Mouse (Mus musculus): ENCODE measurements at regions not wholly inside any gene's neighbourhood (a gene's known extent, or its start where the extent isn't known, plus 50 kb on each side); places are given as distances from the start of the nearest gene placed in this dataset.

DNA sequence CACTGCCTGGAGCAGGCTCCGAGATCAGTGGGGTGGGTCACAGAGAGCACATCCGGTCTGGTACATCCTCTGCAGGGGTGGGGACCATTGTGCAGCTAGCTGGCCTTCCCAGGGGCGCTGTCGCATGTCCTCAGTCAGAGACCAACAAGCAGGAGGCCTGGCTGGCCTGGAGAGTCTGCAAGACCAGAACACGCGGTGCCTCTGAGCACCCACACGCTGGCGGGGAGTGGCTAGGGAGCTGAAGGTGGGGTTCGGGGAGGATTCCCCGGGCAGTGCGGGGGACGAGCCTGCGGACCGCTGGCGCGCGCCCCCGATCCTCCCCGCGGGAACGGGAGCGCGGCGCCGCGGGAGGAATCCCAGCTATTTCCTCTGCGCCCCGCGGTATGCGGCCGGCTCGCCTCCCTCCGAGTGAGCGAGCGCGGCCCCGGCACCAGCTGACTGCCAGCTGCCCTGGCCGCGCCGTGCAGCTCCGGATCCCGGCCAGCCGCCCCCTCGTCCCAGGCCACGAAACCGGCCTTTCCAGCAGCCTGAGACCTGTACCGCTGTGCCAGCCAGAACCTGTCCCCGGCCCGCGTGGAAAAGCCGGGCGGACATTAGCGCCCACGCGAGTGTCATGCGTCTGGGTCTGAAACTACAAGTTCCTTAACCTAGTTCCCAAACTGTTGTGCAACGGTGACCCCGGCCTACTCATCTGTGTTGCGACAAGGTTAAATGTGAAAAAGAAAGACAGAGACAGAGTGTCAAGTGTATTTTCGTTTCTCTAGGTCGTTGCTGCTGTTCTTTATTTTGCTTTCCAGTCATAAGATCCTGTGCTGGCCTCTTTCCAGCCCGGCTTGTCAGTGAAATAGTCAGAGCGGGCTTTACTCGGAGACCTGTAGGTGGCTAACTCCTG is 61.2 kb downstream of the Pkdcc start:
- WGBS: 2% methylated on average over 64 of the region's 64 CpGs
- peak; percentile 82 for ATAC-seq (ENCODE audit: insufficient number of reproducible peaks, low FRiP score, low TSS enrichment, low read depth)

DNA sequence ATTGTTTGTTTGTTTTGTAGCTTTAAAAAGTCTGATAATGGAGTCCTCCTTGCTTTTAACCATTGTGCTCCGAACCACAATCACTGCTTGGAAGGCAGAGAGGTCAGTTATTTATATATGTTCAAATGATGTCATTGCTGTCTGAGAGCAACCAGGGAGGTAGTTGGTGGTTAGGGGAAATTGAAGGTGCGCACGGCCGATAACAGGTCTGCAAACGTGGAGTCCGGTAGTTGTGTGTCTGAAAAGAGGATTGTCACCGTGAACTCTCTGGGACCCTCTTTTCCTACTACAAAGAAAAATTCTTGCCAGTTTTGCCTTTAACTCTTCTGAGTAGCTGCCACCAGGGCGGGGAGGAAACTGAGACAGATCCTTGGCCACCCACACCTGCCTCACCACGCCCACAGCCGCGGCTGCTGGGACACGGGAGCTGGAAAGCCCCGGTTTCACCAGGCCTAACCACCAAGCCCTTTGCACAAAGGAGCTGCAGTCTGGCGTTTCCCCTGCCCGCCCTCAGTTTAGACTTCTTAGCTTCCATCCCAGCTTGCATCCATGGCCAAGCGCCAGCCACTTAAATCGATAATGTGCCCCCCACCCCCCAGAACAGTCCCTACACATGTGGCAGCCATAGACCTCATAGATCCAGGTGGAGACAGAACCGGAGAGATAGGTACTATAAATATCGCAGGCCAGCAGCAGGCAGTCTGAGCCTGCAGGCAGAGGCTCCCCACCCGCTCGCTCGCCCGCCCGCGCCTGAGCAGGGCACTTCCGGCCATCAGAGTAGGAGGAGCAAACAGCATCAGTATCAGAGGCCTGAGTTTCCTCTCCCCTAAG is 62.2 kb downstream of the Pkdcc start:
- Histone ChIP-seq H3K4me1 (peaks cover 35% of the 10 kb centered on the region), H3K4me2 (replicated peaks) (peak overlapping the region; percentile 82), H3K36me3 (no peaks in the 10 kb centered on the region), H3K9me3 (replicated peaks) (no peaks in the 10 kb centered on the region), H3K27me3 (peaks cover 9% of the 10 kb centered on the region; the same call in 1 of the 2 replicates), H3K27ac (replicated peaks) (peak overlapping the region; percentile 76), H3K4me3 (replicated peaks) (peak overlapping the region; percentile 16), H3K9ac (no peak overlapping the region)
- 26% methylated on average over 26 of the region's 26 CpGs for WGBS
- ATAC-seq (ENCODE audit: insufficient number of reproducible peaks, low FRiP score, low TSS enrichment, low read depth): peak; percentile 12; the same call in 1 of the 2 replicates

More for the DNA sequence above, 61.2 kb downstream of the Pkdcc start:
- Histone ChIP-seq H3K27me3 (peaks cover 9% of the 10 kb centered on the region; the same call in 1 of the 2 replicates), H3K4me1 (peaks cover 35% of the 10 kb centered on the region), H3K9me3 (replicated peaks) (no peaks in the 10 kb centered on the region), H3K27ac (replicated peaks) (peak overlapping the region; percentile 76), H3K36me3 (no peaks in the 10 kb centered on the region), H3K9ac (peak overlapping the region; percentile 9), H3K4me2 (replicated peaks) (peak overlapping the region; percentile 82), H3K4me3 (replicated peaks) (peak overlapping the region; percentile 51)

DNA sequence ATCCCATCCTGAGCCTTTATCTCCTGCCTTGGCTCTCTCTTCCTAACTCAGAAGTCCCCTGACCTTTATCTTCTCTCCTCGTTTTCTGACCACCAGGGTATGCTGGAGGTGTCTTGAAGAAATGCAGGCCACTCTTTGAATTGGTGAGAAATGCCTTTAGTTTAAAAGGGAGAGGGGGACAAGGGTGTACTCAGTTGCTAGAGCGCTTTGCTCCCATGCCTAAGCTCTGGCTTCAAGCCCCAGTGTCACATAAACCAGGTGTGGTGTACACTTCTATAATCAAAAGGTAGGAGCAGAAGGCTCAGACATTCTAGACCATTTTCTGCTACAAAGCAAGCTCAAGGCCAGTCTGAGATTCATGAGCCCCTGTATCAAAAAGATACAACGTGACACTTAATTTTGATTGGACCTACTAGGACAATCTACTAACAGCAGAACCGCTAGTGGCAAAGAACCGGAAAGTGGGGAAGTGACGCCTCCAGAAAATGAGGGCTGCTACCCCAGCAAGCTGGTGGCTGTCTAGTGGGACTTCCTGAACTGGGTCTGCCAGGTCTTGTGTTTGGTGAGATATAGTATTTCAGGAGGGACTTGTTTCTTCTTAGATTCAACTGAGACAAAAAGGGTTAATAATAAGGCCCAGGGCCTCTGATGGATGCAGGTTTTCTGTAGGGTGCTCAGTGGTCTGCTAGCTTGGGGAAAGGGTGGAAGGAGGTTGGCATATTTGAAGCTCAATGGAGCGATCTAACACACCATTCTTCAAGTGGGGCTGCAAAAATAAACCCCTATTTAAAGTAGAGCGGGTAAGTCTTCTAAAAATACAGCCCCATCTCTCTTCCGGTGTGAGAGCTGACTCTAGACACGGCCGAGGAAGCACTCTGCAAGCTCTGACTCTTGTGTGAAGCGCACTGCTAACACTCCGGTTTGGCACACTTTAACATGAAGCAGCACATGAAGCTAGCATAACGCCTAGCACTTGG is 63.1 kb downstream of the Pkdcc start:
- Histone ChIP-seq H3K4me3 (replicated peaks) (no peak overlapping the region), H3K27me3 (peaks cover 2% of the 10 kb centered on the region; the same call in 1 of the 2 replicates), H3K9ac (no peak overlapping the region), H3K9me3 (replicated peaks) (no peaks in the 10 kb centered on the region), H3K4me1 (peaks cover 33% of the 10 kb centered on the region), H3K4me2 (replicated peaks) (no peak overlapping the region; the same call in 1 of the 2 replicates), H3K27ac (replicated peaks) (peak overlapping the region; percentile 76; the same call in 1 of the 2 replicates), H3K36me3 (no peaks in the 10 kb centered on the region)
- no peak for ATAC-seq (ENCODE audit: insufficient number of reproducible peaks, low FRiP score, low TSS enrichment, low read depth)
- WGBS: 72% methylated on average over 14 of the region's 14 CpGs

DNA sequence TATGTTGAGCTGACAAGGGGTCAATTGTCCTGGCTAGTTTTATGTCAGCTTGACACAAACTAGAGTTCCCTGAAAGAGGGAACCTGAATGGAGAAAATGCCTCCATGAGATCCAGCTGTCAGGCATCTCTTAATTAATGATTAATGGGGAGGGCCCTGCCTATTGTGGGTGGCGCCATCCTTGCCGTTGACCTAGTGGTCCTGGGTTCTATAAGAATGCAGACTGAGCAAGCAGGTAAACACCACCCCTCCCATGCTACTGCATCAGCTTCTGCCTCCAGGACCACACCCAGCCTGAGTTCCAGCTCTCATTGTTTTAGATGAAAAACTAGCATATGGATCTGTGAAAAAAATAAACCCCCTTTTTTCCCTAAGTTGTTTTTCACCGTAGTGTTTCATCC is 67.4 kb upstream of the Eml4 start:
- Histone ChIP-seq H3K9ac (no peak overlapping the region), H3K27ac (replicated peaks) (no peak overlapping the region), H3K9me3 (replicated peaks) (no peaks in the 10 kb centered on the region), H3K4me3 (replicated peaks) (no peak overlapping the region), H3K4me2 (replicated peaks) (no peak overlapping the region), H3K36me3 (no peaks in the 10 kb centered on the region), H3K4me1 (peaks cover 12% of the 10 kb centered on the region), H3K27me3 (no peaks in the 10 kb centered on the region)
- 73% methylated on average over 3 of the region's 3 CpGs for WGBS
- ATAC-seq (ENCODE audit: insufficient number of reproducible peaks, low FRiP score, low TSS enrichment, low read depth): no peak

DNA sequence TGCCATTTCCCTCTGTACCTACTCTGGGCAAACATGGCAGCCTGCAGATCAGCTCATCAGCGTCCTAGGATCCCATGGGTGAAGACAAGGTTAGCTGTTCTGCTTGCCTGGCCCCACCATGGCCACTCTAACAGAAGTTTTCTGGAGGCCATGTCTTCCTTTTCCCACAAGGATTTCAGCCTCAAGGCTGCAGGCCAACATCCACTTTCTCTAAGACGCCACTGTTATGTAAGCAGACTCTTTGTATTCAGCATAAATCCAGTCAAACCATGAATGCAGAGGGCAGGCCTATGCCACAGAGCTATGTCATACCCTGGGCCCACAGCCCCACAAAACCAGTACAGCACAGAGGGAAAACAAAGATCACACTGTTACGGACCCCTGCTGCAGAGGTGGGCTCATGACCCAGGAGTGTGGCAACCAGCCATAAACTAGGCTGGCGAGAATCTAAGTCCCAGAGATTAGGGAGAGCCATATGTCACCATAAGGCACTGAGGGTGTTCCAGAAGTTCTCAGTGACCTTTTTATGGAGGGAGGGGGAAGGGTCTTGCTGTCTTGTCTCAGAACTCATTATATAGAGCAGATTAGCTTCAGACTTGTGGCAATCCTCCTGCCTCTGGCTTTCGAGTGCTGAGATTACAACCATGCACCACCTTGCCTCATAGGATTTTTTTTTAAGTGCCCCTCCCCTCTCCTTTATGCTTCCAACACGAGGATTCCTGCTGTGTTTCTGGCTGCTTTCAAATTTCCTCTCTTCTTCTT is 63.2 kb upstream of the Eml4 start:
- no peak overlapping the region for H3K27ac ChIP-seq (replicated peaks)
- no peaks in the 10 kb centered on the region for H3K27me3 ChIP-seq
- H3K4me3 ChIP-seq (replicated peaks): no peak overlapping the region
- 45% methylated on average over 6 of the region's 6 CpGs for WGBS
- peaks cover 12% of the 10 kb centered on the region for H3K4me1 ChIP-seq
- H3K4me2 ChIP-seq (replicated peaks): peak overlapping the region; percentile 10; the same call in 1 of the 2 replicates
- no peak overlapping the region for H3K9ac ChIP-seq
- ATAC-seq (ENCODE audit: insufficient number of reproducible peaks, low FRiP score, low TSS enrichment, low read depth): peak; percentile 70; the same call in 1 of the 2 replicates
- no peaks in the 10 kb centered on the region for H3K36me3 ChIP-seq
- no peaks in the 10 kb centered on the region for H3K9me3 ChIP-seq (replicated peaks)

DNA sequence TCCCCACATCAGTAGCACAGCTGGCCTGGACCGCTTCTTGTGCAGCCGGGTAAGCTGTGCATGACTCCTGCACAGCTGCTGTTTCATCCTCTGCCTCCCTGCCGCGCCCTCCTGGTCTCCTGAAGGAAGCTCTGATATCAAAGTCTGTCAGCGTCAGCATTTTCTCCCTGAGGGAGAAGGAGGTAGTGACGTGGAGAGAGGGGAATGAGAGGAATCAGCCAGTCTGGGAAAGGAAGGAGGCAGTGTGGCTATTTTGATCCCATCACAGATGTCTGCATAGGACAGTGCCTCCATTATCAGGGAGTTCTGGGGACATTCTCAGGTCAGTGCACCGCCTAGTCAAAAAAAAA is 62.6 kb upstream of the Eml4 start:
- Histone ChIP-seq H3K4me3 (replicated peaks) (no peak overlapping the region), H3K27ac (replicated peaks) (no peak overlapping the region), H3K9me3 (replicated peaks) (no peaks in the 10 kb centered on the region), H3K4me2 (replicated peaks) (peak overlapping the region; percentile 10; the same call in 1 of the 2 replicates), H3K27me3 (no peaks in the 10 kb centered on the region), H3K4me1 (peaks cover 12% of the 10 kb centered on the region), H3K36me3 (no peaks in the 10 kb centered on the region), H3K9ac (no peak overlapping the region; the same call in 1 of the 2 replicates)
- no peak for ATAC-seq (ENCODE audit: insufficient number of reproducible peaks, low FRiP score, low TSS enrichment, low read depth)
- WGBS: 6% methylated on average over 7 of the region's 7 CpGs

DNA sequence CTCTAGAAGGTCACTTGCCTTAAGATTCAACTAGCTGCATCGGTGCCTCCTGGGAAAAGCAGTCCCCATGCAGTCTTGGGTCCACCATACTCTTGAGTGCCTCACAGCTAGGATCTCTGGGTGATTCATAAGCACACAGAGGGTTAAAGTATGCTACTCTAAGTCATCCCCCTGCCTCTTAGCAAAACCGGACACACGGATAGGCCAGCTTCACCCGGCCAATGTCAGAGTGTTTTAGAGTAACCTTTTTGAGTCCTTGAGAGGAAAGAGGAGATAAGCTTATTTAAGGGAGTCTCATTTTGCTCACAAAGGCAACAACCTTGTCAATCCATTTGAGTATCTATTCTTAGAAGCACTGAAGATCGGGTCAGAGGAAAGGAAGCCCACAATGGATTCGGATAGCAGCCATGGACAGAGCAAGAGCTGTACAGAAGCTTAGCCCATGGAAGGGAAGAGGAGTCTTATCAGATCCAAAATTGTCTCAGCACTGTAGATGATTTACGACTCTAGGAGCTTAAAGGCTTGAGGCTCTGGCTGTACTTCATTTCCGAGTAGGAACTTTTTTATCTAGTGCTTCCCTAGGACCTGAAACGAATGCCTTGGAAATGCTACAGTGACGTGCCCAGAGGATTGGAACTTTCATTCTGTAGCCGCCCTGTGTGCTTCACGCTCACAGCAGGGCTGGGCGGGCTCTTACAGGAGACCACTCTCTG is 55.0 kb upstream of the Eml4 start:
- no peaks in the 10 kb centered on the region for H3K4me1 ChIP-seq
- no peaks in the 10 kb centered on the region for H3K36me3 ChIP-seq
- ATAC-seq (ENCODE audit: insufficient number of reproducible peaks, low FRiP score, low TSS enrichment, low read depth): no peak
- H3K4me3 ChIP-seq (replicated peaks): no peak overlapping the region
- no peak overlapping the region for H3K27ac ChIP-seq (replicated peaks)
- no peaks in the 10 kb centered on the region for H3K27me3 ChIP-seq
- no peak overlapping the region for H3K4me2 ChIP-seq (replicated peaks)
- WGBS: 77% methylated on average over 13 of the region's 13 CpGs
- H3K9me3 ChIP-seq (replicated peaks): no peaks in the 10 kb centered on the region
- H3K9ac ChIP-seq: no peak overlapping the region

DNA sequence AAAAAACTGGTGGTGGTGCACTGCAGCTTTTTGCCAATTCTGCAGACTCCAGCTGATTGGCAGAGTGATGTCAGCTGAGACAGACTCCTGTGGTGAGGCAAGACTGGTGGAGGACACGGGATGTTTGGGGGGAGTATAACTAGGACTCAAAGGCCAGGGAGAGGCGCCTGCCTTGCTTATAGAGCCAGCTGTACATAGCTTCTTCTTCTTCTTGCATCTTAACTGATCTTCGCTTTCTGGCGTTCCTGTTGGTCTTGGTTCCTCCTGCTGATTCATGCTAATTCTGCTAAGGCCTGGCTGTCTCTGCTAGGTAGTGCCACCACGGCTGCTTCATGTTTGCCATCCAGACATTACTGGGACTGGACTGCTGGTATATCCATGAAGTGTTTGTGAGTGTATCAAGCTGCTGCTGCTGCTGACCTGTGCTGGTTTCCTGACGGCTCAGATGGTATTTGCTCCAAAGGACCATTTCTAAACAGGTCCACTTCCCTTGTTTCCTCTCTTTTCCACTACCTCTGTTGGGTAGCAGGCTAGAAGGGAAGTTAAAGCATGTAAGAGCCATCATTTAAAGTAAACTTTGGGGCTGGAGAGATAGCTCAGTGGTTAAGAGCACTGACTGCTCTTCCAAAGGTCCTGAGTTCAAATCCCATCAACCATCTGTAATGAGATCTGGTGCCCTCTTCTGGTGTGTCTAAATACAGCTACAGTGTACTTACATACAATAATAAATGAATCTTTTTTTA is 53.2 kb upstream of the Eml4 start:
- H3K4me2 ChIP-seq (replicated peaks): no peak overlapping the region
- no peak for ATAC-seq (ENCODE audit: insufficient number of reproducible peaks, low FRiP score, low TSS enrichment, low read depth)
- no peaks in the 10 kb centered on the region for H3K27me3 ChIP-seq
- H3K4me3 ChIP-seq (replicated peaks): no peak overlapping the region
- H3K27ac ChIP-seq (replicated peaks): no peak overlapping the region
- no peak overlapping the region for H3K9ac ChIP-seq
- WGBS: 73% methylated on average over 6 of the region's 6 CpGs
- no peaks in the 10 kb centered on the region for H3K9me3 ChIP-seq (replicated peaks)
- H3K36me3 ChIP-seq: no peaks in the 10 kb centered on the region
- no peaks in the 10 kb centered on the region for H3K4me1 ChIP-seq

Measured in embryonic facial prominence, embryonic 15.5 days (tissue).